Mouse (Mus musculus): ENCODE measurements around the gene Cdc25a. TPM values are rescaled to one million over a fixed set of nuclear protein-coding genes. Genes with fewer than 3 reads are reported as not detected.
A peak's percentile ranks its signal among the peaks of the same experiment; 100 is the strongest.

Cdc25a gene
- polyA plus RNA-seq, 1 experiment from 2014 or later, result 26.0 TPM

GRCm38 (mm10) chr9:109855947-109856346, 19.4 kb upstream of the Cdc25a start:
- Histone ChIP-seq H3K4me3 (replicated peaks; ENCODE audit: low read length) (no peak overlapping the region), H3K36me3 (ENCODE audit: control insufficient read depth, insufficient read depth, low read length) (no peaks in the 10 kb centered on the region), H3K9me3 (replicated peaks; ENCODE audit: control insufficient read depth, low read length) (no peaks in the 10 kb centered on the region), H3K27ac (ENCODE audit: low read length) (no peak overlapping the region), H3K4me2 (ENCODE audit: low read depth, low read length) (no peak overlapping the region), H3K4me1 (ENCODE audit: control insufficient read depth, insufficient read depth, low read length) (no peaks in the 10 kb centered on the region), H3K27me3 (ENCODE audit: control insufficient read depth, insufficient read depth, low read length) (no peaks in the 10 kb centered on the region), H3K9ac (ENCODE audit: low read length) (no peak overlapping the region)
- WGBS, result 63% methylated on average over 6 of the region's 6 CpGs
- no peak for ATAC-seq (ENCODE audit: insufficient read depth, low FRiP score)

GRCm38 (mm10) chr9:109862397-109863044, 12.9 kb upstream of the Cdc25a start:
- Histone ChIP-seq H3K27me3 (ENCODE audit: control insufficient read depth, insufficient read depth, low read length) (no peaks in the 10 kb centered on the region), H3K4me1 (ENCODE audit: control insufficient read depth, insufficient read depth, low read length) (no peaks in the 10 kb centered on the region), H3K36me3 (ENCODE audit: control insufficient read depth, insufficient read depth, low read length) (no peaks in the 10 kb centered on the region), H3K27ac (ENCODE audit: low read length) (no peak overlapping the region), H3K9me3 (replicated peaks; ENCODE audit: control insufficient read depth, low read length) (no peaks in the 10 kb centered on the region), H3K9ac (ENCODE audit: low read length) (no peak overlapping the region), H3K4me2 (ENCODE audit: low read depth, low read length) (peak overlapping the region; percentile 25), H3K4me3 (replicated peaks; ENCODE audit: low read length) (no peak overlapping the region)
- ATAC-seq (ENCODE audit: insufficient read depth, low FRiP score), result peak; percentile 50; the same call in 1 of the 2 replicates
- 13% methylated on average over 20 of the region's 20 CpGs for WGBS

- Histone ChIP-seq H3K36me3 (ENCODE audit: control insufficient read depth, insufficient read depth, low read length) (no peaks in the 10 kb centered on the region), H3K9me3 (replicated peaks; ENCODE audit: control insufficient read depth, low read length) (no peaks in the 10 kb centered on the region), H3K4me3 (replicated peaks; ENCODE audit: low read length) (no peak overlapping the region), H3K4me1 (ENCODE audit: control insufficient read depth, insufficient read depth, low read length) (no peaks in the 10 kb centered on the region), H3K4me2 (ENCODE audit: low read depth, low read length) (peak overlapping the region; percentile 25; the same call in 1 of the 2 replicates), H3K27ac (ENCODE audit: low read length) (no peak overlapping the region), H3K9ac (ENCODE audit: low read length) (no peak overlapping the region), H3K27me3 (ENCODE audit: control insufficient read depth, insufficient read depth, low read length) (no peaks in the 10 kb centered on the region)
- 40% methylated on average over 3 of the region's 3 CpGs for WGBS
- ATAC-seq (ENCODE audit: insufficient read depth, low FRiP score), result no peak
Measured at GRCm38 (mm10) chr9:109863085-109863484, 12.3 kb upstream of the Cdc25a start.

- no peaks in the 10 kb centered on the region for H3K27me3 ChIP-seq (ENCODE audit: control insufficient read depth, insufficient read depth, low read length)
- no peak overlapping the region for H3K27ac ChIP-seq (ENCODE audit: low read length)
- H3K4me3 ChIP-seq (replicated peaks; ENCODE audit: low read length), result no peak overlapping the region
- H3K4me1 ChIP-seq (ENCODE audit: control insufficient read depth, insufficient read depth, low read length), result 0 out of 2 replicates have a peak, but pooled peaks cover 3% of the 10 kb centered on the region
- no peak overlapping the region for H3K4me2 ChIP-seq (ENCODE audit: low read depth, low read length)
- no peak overlapping the region for H3K9ac ChIP-seq (ENCODE audit: low read length)
- no peaks in the 10 kb centered on the region for H3K36me3 ChIP-seq (ENCODE audit: control insufficient read depth, insufficient read depth, low read length)
- ATAC-seq (ENCODE audit: insufficient read depth, low FRiP score), result no peak
- 38% methylated on average over 2 of the region's 2 CpGs for WGBS
- H3K9me3 ChIP-seq (replicated peaks; ENCODE audit: control insufficient read depth, low read length), result no peaks in the 10 kb centered on the region
Measured at GRCm38 (mm10) chr9:109866218-109866617, 9.2 kb upstream of the Cdc25a start.

GRCm38 (mm10) chr9:109870983-109871572, 4.3 kb upstream of the Cdc25a start:
- H3K27ac ChIP-seq (ENCODE audit: low read length), result no peak overlapping the region
- H3K4me3 ChIP-seq (replicated peaks; ENCODE audit: low read length), result no peak overlapping the region
- H3K36me3 ChIP-seq (ENCODE audit: control insufficient read depth, insufficient read depth, low read length), result no peaks in the 10 kb centered on the region
- no peak overlapping the region for H3K9ac ChIP-seq (ENCODE audit: low read length)
- H3K4me2 ChIP-seq (ENCODE audit: low read depth, low read length), result peak overlapping the region; percentile 3; the same call in 1 of the 2 replicates
- no peaks in the 10 kb centered on the region for H3K27me3 ChIP-seq (ENCODE audit: control insufficient read depth, insufficient read depth, low read length)
- no peak for ATAC-seq (ENCODE audit: insufficient read depth, low FRiP score)
- 26% methylated on average over 6 of the region's 6 CpGs for WGBS
- no peaks in the 10 kb centered on the region for H3K9me3 ChIP-seq (replicated peaks; ENCODE audit: control insufficient read depth, low read length)
- H3K4me1 ChIP-seq (ENCODE audit: control insufficient read depth, insufficient read depth, low read length), result 0 out of 2 replicates have a peak, but pooled peaks cover 6% of the 10 kb centered on the region

- no peaks in the 10 kb centered on the region for H3K27me3 ChIP-seq (ENCODE audit: control insufficient read depth, insufficient read depth, low read length)
- under 1% methylated on average over 76 of the region's 76 CpGs for WGBS
- peak overlapping the region; percentile 94 for H3K27ac ChIP-seq (ENCODE audit: low read length)
- H3K36me3 ChIP-seq (ENCODE audit: control insufficient read depth, insufficient read depth, low read length), result peaks cover 15% of the 10 kb centered on the region
- H3K9me3 ChIP-seq (replicated peaks; ENCODE audit: control insufficient read depth, low read length), result no peaks in the 10 kb centered on the region
- peaks cover 19% of the 10 kb centered on the region for H3K4me1 ChIP-seq (ENCODE audit: control insufficient read depth, insufficient read depth, low read length)
- peak overlapping the region; percentile 96 for H3K9ac ChIP-seq (ENCODE audit: low read length)
- peak overlapping the region; percentile 99 for H3K4me3 ChIP-seq (replicated peaks; ENCODE audit: low read length)
- H3K4me2 ChIP-seq (ENCODE audit: low read depth, low read length), result peak overlapping the region; percentile 89
- peak; percentile 69 for ATAC-seq (ENCODE audit: insufficient read depth, low FRiP score)
Measured at GRCm38 (mm10) chr9:109875695-109876601, 569 bp downstream of the Cdc25a start.

- peak overlapping the region; percentile 99 for H3K4me3 ChIP-seq (replicated peaks; ENCODE audit: low read length)
- H3K9me3 ChIP-seq (replicated peaks; ENCODE audit: control insufficient read depth, low read length), result no peaks in the 10 kb centered on the region
- no peaks in the 10 kb centered on the region for H3K27me3 ChIP-seq (ENCODE audit: control insufficient read depth, insufficient read depth, low read length)
- peak overlapping the region; percentile 89 for H3K4me2 ChIP-seq (ENCODE audit: low read depth, low read length)
- H3K27ac ChIP-seq (ENCODE audit: low read length), result peak overlapping the region; percentile 94
- H3K9ac ChIP-seq (ENCODE audit: low read length), result peak overlapping the region; percentile 96
- under 1% methylated on average over 3 of the region's 3 CpGs for WGBS
- peaks cover 19% of the 10 kb centered on the region for H3K36me3 ChIP-seq (ENCODE audit: control insufficient read depth, insufficient read depth, low read length)
- H3K4me1 ChIP-seq (ENCODE audit: control insufficient read depth, insufficient read depth, low read length), result peaks cover 15% of the 10 kb centered on the region
- no peak for ATAC-seq (ENCODE audit: insufficient read depth, low FRiP score)
Measured at GRCm38 (mm10) chr9:109876756-109877155, 1.4 kb downstream of the Cdc25a start.

GRCm38 (mm10) chr9:109877666-109878065, 2.3 kb downstream of the Cdc25a start:
- WGBS, result 79% methylated on average over 5 of the region's 5 CpGs
- H3K27ac ChIP-seq (ENCODE audit: low read length), result no peak overlapping the region
- no peaks in the 10 kb centered on the region for H3K9me3 ChIP-seq (replicated peaks; ENCODE audit: control insufficient read depth, low read length)
- no peaks in the 10 kb centered on the region for H3K27me3 ChIP-seq (ENCODE audit: control insufficient read depth, insufficient read depth, low read length)
- H3K4me2 ChIP-seq (ENCODE audit: low read depth, low read length), result peak overlapping the region; percentile 89
- ATAC-seq (ENCODE audit: insufficient read depth, low FRiP score), result no peak
- H3K36me3 ChIP-seq (ENCODE audit: control insufficient read depth, insufficient read depth, low read length), result peaks cover 19% of the 10 kb centered on the region
- peaks cover 15% of the 10 kb centered on the region for H3K4me1 ChIP-seq (ENCODE audit: control insufficient read depth, insufficient read depth, low read length)
- peak overlapping the region; percentile 99 for H3K4me3 ChIP-seq (replicated peaks; ENCODE audit: low read length)
- H3K9ac ChIP-seq (ENCODE audit: low read length), result peak overlapping the region; percentile 96; the same call in 1 of the 2 replicates

Measured in stomach, embryonic 16.5 days (tissue).